Mouse (Mus musculus) lung, embryonic 15.5 days (tissue): ENCODE results near the gene Ttpal. TPM values are rescaled to one million over a fixed set of nuclear protein-coding genes. Genes with fewer than 3 reads are reported as not detected.

Experiments used
- ATAC-seq: fragments of 200-750 bp; cut with Nextera tagmentation; 2 replicates; pipeline ENCODE4 v1.8.0; 2017; ENCODE audit warnings: moderate number of reproducible peaks, borderline replicate concordance; ENCODE audit not compliant: low FRiP score, low TSS enrichment; ENCODE audit errors: extremely low read depth
- H3K27ac ChIP-seq: fragments of 300-500 bp; sonication (generic); 2 replicates; pipeline ENCODE4 v1.5.1; 2015; ENCODE audit warnings: moderate library complexity, mild to moderate bottlenecking, inconsistent platforms
- H3K27me3 ChIP-seq: fragments of 300-500 bp; sonication (generic); 2 replicates; pipeline ENCODE4 v1.6.1; 2015; ENCODE audit warnings: inconsistent platforms
- H3K36me3 ChIP-seq: fragments of 300-500 bp; sonication (generic); 2 replicates; pipeline ENCODE4 v1.6.1; 2015; ENCODE audit warnings: inconsistent platforms
- H3K4me1 ChIP-seq: fragments of 300-500 bp; sonication (generic); 2 replicates; pipeline ENCODE4 v1.6.1; 2015; ENCODE audit warnings: inconsistent platforms
- H3K4me2 ChIP-seq: fragments of 300-500 bp; sonication (generic); 2 replicates; pipeline ENCODE4 v1.6.1; 2015; ENCODE audit warnings: inconsistent platforms, mild to moderate bottlenecking, moderate library complexity
- H3K4me3 ChIP-seq: fragments of 300-500 bp; sonication (generic); 2 replicates; pipeline ENCODE4 v1.5.1; 2015; ENCODE audit warnings: mild to moderate bottlenecking, inconsistent platforms
- H3K9ac ChIP-seq: fragments of 300-500 bp; sonication (generic); 2 replicates; pipeline ENCODE4 v1.6.1; 2015; ENCODE audit warnings: inconsistent platforms
- H3K9me3 ChIP-seq: fragments of 300-500 bp; sonication (generic); 2 replicates; pipeline ENCODE4 v1.6.1; 2016; ENCODE audit warnings: inconsistent platforms
- WGBS: fragments of 180-500 bp; shearing (Covaris S2); methylation state at CpG from one replicate; pipeline ENCODE4 v1.1.7; 2015; 5-methylcytosine and 5-hydroxymethylcytosine counted together
- polyA plus RNA-seq: library from polyadenylated mRNA; unstranded; fragments of >200 nt; fragmentation: Nextera tagmentation; extraction: Ambion mirVana; gene quantifications from 2 replicates; pipeline ENCODE4 v1.2.1, GENCODE M21; 2015

Ttpal gene
- polyA plus RNA-seq, 1 experiment from 2014 or later: 30.4 TPM

- WGBS: 1% methylated on average over 71 of the region's 71 CpGs
- peak within 1 kb of the TSS; percentile 72 for H3K4me2 ChIP-seq
- H3K4me1 ChIP-seq: peaks cover 9% of the 10 kb centered on the region; the same call in 1 of the 2 replicates
- H3K27ac ChIP-seq: peak within 1 kb of the TSS; percentile 79
- peak within 1 kb of the TSS; percentile 76 for H3K9ac ChIP-seq
- peak within 1 kb of the TSS; percentile 75 for H3K4me3 ChIP-seq
- no peaks in the 10 kb centered on the region for H3K36me3 ChIP-seq
- no peaks in the 10 kb centered on the region for H3K27me3 ChIP-seq
- H3K9me3 ChIP-seq: no peaks in the 10 kb centered on the region
- ATAC-seq: peak; percentile 92
Measured at GRCm38 (mm10) chr2:163657975-163658886, 56.1 kb downstream of the Ttpal start, which contains the start of gene Pkig. Gene Pkig (plus strand): TSS chr2:163658386.

- ATAC-seq: no peak
- H3K27ac ChIP-seq: peak overlapping the region; percentile 79
Measured at GRCm38 (mm10) chr2:163658941-163659340, 56.8 kb downstream of the Ttpal start.

GRCm38 (mm10) chr2:163659431-163659830 is 57.3 kb downstream of the Ttpal start:
- H3K9ac ChIP-seq: peak overlapping the region; percentile 76; the same call in 1 of the 2 replicates
- H3K27me3 ChIP-seq: no peaks in the 10 kb centered on the region
- 76% methylated on average over 12 of the region's 12 CpGs for WGBS
- H3K36me3 ChIP-seq: no peaks in the 10 kb centered on the region
- no peaks in the 10 kb centered on the region for H3K9me3 ChIP-seq
- H3K4me1 ChIP-seq: peaks cover 9% of the 10 kb centered on the region; the same call in 1 of the 2 replicates
- H3K4me3 ChIP-seq: peak overlapping the region; percentile 75
- H3K27ac ChIP-seq: peak overlapping the region; percentile 79
- no peak for ATAC-seq
- peak overlapping the region; percentile 72 for H3K4me2 ChIP-seq

More at GRCm38 (mm10) chr2:163658941-163659340, 56.8 kb downstream of the Ttpal start:
- no peaks in the 10 kb centered on the region for H3K9me3 ChIP-seq
- under 1% methylated on average over 8 of the region's 8 CpGs for WGBS
- H3K4me3 ChIP-seq: peak overlapping the region; percentile 75
- H3K9ac ChIP-seq: peak overlapping the region; percentile 76
- H3K4me2 ChIP-seq: peak overlapping the region; percentile 72
- no peaks in the 10 kb centered on the region for H3K27me3 ChIP-seq
- no peaks in the 10 kb centered on the region for H3K36me3 ChIP-seq
- H3K4me1 ChIP-seq: peaks cover 9% of the 10 kb centered on the region; the same call in 1 of the 2 replicates

DNA sequence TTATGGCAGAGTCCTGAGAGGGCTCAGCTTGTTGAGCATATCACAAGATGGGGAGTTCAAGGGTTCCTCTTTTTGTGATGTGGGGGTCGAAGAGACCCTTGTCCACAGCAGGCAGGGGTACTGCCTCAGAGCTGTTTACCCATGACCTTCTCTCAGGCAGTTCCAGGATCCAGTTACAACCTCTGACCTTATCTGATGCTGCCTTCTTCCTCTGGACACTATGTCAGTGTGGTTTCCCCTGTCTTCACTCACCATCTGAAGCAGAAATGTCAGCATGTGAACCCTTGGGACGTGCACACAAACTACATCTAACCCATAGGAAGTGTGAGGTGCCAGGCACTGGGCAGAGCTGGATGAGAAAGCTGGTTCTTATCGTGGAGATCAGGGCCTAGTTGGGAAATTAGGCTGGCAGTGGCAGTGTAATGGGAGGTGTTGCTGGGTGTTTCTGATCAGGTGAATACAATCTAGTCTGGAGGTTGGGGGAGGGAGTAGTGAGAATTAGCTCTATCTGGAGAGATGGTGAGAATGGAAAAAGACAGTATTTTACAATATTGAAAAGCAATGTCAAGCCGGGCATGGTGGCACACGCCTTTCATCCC is 58.1 kb downstream of the Ttpal start:
- Histone ChIP-seq H3K4me1 (peaks cover 9% of the 10 kb centered on the region; the same call in 1 of the 2 replicates), H3K9ac (no peak overlapping the region), H3K36me3 (no peaks in the 10 kb centered on the region), H3K4me3 (no peak overlapping the region), H3K27ac (no peak overlapping the region), H3K4me2 (no peak overlapping the region), H3K9me3 (no peaks in the 10 kb centered on the region), H3K27me3 (no peaks in the 10 kb centered on the region)
- 83% methylated on average over 5 of the region's 5 CpGs for WGBS
- ATAC-seq: no peak

DNA sequence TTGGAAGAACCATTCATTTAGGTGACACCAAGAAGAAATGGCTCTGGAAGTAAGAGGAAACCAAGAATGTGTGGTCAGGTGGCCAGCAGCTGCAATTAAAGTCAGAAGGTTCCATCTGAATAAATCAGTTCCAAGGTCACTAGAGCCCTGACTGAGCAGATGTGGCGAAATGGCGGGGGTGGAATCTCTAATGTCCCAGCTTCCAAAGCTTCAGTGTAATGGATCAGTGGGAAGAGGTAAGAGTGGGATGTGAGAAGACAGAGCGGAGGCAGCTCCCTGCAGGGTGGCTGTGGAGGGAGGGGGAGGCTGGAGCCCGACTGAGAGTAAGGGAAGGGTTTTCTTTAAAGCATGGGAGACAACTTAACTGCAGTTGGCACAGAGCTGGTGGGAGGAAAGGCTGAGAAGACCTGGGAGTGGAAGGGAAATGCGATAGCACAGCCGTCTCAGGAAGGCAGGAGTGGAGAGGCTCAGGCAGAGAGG is 59.3 kb downstream of the Ttpal start:
- ATAC-seq: no peak
- Histone ChIP-seq H3K4me2 (no peak overlapping the region), H3K4me3 (no peak overlapping the region), H3K27me3 (no peaks in the 10 kb centered on the region), H3K36me3 (no peaks in the 10 kb centered on the region), H3K9me3 (no peaks in the 10 kb centered on the region), H3K4me1 (peaks cover 9% of the 10 kb centered on the region; the same call in 1 of the 2 replicates), H3K27ac (no peak overlapping the region), H3K9ac (no peak overlapping the region)
- 62% methylated on average over 6 of the region's 6 CpGs for WGBS

DNA sequence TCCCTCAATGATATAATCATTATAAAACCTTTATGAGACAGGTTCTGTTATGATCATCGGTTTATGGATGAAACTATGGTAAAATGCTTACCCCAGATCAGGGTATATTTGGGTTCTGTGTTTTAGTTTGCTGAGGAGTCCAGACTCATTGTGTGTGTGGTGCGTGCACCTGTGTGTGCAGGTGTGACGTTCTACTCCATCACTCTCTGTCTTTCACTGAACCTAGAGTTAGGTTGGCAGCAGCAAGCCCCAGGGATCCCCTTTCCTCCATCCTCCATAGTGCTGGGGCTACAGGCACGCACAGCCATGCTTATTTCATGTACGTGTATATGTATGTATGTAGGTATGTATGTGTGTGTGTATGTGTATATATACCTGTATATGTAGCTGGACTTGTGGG is 60.0 kb downstream of the Ttpal start:
- Histone ChIP-seq H3K36me3 (no peaks in the 10 kb centered on the region), H3K4me3 (no peak overlapping the region), H3K4me2 (no peak overlapping the region), H3K9ac (no peak overlapping the region), H3K4me1 (peaks cover 9% of the 10 kb centered on the region; the same call in 1 of the 2 replicates), H3K27ac (no peak overlapping the region), H3K27me3 (no peaks in the 10 kb centered on the region), H3K9me3 (no peaks in the 10 kb centered on the region)
- ATAC-seq: no peak
- 90% methylated on average over 5 of the region's 5 CpGs for WGBS

DNA sequence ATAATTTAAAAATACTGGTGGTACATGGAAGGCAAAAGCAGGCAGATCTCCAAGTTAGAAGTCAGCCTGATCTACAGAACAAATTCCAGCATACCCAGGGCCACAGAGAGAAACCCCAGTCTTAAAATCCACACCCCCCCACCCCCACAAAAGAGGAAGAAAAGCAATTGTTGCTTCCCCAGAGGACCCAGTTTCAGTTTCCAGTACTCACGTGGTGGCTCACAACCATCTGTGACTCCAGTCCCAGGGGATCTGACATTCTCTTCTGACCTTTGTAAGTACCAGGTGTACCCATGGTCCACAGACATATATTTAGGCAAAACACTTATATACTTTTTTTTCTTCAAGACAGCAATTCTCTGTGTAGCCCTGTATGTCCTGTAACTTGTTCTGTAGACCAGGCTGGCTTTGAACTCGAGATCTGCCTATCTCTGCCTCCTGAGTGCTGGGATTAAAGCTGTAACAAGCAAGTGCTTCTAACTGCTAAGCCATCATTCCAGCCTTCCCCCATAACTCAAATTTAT is 60.6 kb downstream of the Ttpal start:
- Histone ChIP-seq H3K27ac (no peak overlapping the region), H3K36me3 (no peaks in the 10 kb centered on the region), H3K27me3 (no peaks in the 10 kb centered on the region), H3K4me3 (no peak overlapping the region), H3K4me1 (peaks cover 9% of the 10 kb centered on the region; the same call in 1 of the 2 replicates), H3K9ac (no peak overlapping the region), H3K9me3 (no peaks in the 10 kb centered on the region), H3K4me2 (no peak overlapping the region)
- 75% methylated on average over 2 of the region's 2 CpGs for WGBS
- no peak for ATAC-seq

DNA sequence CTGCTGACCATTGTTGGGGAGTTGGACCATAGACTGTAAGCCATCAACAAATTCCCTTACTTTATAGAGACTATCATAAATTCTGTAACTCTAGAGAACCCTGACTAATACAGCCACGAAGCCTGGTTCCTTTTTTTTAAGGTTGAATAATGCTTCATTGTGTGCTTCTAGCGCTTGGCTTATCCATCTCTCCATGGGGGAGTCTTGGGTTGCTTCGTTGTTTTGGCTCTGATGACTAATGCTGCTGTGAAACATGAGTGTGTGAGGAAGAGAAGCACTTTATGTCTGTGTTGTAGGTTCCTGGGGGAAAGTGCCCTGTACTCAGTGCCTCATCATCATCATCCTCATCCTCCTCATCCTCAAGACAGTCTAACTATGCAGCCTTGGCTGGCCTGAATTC is 61.8 kb downstream of the Ttpal start:
- Histone ChIP-seq H3K27me3 (no peaks in the 10 kb centered on the region), H3K27ac (no peak overlapping the region), H3K9me3 (no peaks in the 10 kb centered on the region), H3K4me3 (no peak overlapping the region), H3K4me1 (peaks cover 9% of the 10 kb centered on the region; the same call in 1 of the 2 replicates), H3K4me2 (no peak overlapping the region), H3K9ac (no peak overlapping the region), H3K36me3 (no peaks in the 10 kb centered on the region)
- WGBS: 59% methylated on average over 3 of the region's 3 CpGs
- no peak for ATAC-seq

GRCm38 (mm10) chr2:163667045-163667444 is 64.9 kb downstream of the Ttpal start:
- no peak for ATAC-seq
- Histone ChIP-seq H3K4me1 (peaks cover 2% of the 10 kb centered on the region; the same call in 1 of the 2 replicates), H3K27ac (no peak overlapping the region), H3K27me3 (no peaks in the 10 kb centered on the region), H3K4me2 (no peak overlapping the region), H3K9ac (no peak overlapping the region), H3K4me3 (no peak overlapping the region), H3K36me3 (no peaks in the 10 kb centered on the region), H3K9me3 (no peaks in the 10 kb centered on the region)
- WGBS: 88% methylated on average over 1 of the region's 1 CpGs
